Mouse (Mus musculus): Measurements from ENCODE around the gene Zdhhc13. TPM values are rescaled to one million over a fixed set of nuclear protein-coding genes. Genes with fewer than 3 reads are reported as not detected.

Gene Zdhhc13
- 1 to 10 TPM in 1 of 2 experiments, under 1 TPM in 1; 0.29 to 4.8 TPM for polyA plus RNA-seq (2012; fragmentation: generic; extraction: Trizol)

GRCm38 (mm10) chr7:48788851-48789572 is at the start of gene Zdhhc13:
Gene Zdhhc13, plus strand, starts transcription at chr7:48789003.

GRCm38 (mm10) chr7:48847820-48848650 is 59.2 kb downstream of the Zdhhc13 start, which contains the start of gene Csrp3:
Gene Csrp3, minus strand, starts transcription at chr7:48848033.

Other genes with a start within 250 kb of the Zdhhc13 start
- not detected for gene Mrgprb2, start 230.9 kb upstream of the Zdhhc13 start, polyA plus RNA-seq (2012; fragmentation: generic; extraction: Trizol)
- gene Mrgprb3, start 145.2 kb upstream of the Zdhhc13 start, polyA plus RNA-seq (2012; fragmentation: generic; extraction: Trizol) = not detected
- gene Csrp3, start 59.0 kb downstream of the Zdhhc13 start, polyA plus RNA-seq (2012; fragmentation: generic; extraction: Trizol) = under 1 TPM; 0.04 to 0.15 TPM
- gene E2f8, start 92.6 kb downstream of the Zdhhc13 start, polyA plus RNA-seq (2012; fragmentation: generic; extraction: Trizol) = 1 to 10 TPM; 2.5 to 7.2 TPM
- 1 to 10 TPM; 2.4 to 3.0 TPM for gene Nav2, start 119.7 kb downstream of the Zdhhc13 start, polyA plus RNA-seq (2012; fragmentation: generic; extraction: Trizol)

Measured in C3H10T1/2 (cell line).